Mouse (Mus musculus) T-cell, adult 2 months (primary cell): ENCODE measurements around the gene Rere.
A peak's percentile ranks its signal among the peaks of the same experiment; 100 is the strongest.

Experiments
- DNase-seq: peaks from one replicate; pipeline ENCODE4 v3.0.0; 2022; ENCODE audit warnings: low spot score

Gene Rere

DNA sequence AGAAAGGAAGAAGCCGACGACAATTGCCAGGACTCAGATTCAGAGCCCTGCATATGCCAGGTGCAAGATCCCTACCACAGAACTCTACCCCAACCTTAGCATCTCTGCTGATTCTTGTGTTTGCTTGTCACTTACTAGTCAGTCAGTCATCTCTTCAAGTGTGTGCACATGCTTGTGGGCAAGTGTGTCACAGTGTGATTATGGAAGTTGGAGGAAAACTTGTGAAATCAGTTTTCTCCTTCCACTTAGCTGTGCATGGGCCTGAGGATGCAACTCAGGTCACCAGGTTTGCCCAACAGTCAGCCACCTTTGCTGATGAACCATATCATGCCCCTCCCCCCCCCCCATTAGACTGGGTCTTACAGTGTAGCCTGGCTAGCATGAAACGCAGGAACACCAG lies 103.5 kb downstream of the Rere start:
- no peak for DNase-seq

DNA sequence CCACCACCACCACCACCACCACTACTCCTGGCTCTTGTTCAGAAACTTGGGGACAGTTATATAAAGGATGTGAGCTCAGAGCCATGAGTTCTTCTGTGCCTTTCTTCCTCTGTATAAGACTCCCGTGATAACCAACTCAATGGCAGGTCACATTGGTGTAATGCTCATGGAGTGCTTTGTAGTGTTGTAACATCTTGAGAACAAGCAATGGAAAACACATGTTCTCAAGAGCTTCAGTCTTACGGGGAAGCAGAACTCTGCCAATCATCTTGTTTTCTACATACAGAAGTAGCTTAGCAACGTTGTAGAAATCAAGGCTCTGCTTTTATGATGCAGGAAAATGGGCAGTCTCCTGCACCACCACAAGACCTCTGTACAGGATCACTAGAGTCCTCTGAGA lies 107.1 kb downstream of the Rere start:
- DNase-seq = no peak

DNA sequence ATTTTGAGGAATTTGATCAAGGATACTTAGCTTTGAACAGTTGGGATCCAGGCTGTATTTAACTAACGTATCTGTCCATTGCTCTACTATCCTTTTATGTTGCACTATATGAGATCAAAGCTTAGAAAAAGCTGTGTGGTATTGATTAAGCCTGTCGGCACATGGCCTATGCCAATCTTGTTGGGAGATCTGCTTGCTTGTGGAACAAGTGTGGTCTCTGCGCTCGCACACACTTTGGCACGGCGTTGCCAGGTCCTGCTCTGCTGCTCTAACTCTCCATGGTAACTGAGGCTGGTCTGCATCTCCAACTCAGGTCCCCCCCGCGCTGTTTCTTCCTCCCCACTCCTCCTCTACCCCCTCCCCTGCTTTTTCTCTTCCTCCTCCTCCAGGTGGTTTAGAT lies 112.2 kb downstream of the Rere start:
- DNase-seq = no peak

DNA sequence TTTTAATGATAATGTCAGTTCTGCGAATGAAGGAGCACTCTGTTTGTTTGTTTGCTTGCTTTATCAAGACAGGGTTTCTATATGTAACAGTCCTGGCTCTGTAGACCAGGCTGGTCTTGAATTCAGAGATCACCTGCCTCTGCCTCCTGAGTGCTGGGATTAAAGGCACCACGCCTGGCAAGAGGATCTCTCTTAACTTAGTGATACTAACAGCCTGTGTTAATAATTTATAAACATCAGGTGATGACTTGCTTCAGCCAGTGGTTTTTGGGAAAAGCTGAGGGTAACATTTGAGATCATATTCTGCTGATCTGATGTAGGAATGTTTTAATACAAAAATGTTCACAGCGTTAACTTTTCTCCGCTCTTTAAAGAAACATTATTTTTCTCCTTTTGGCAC lies 112.6 kb downstream of the Rere start:
- no peak for DNase-seq

DNA sequence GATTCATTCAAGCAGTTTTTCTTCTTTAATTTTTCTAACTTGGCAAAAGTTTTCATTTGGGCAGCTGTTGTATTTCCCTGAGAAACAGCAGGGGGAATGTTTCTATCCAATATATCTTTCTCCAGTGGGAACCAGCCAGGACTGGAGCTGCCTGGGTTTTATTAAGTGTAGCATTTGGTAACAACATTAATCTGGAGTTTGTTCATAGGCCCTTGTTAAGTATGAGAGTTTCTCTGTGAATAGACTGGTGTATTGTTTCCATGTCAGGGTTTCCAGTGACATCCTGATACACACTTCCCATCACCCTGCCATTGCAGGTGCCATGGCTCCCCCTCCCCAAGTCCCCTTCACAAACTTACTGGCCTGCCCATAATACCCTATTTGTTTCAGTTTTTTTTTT lies 114.9 kb downstream of the Rere start:
- no peak for DNase-seq

DNA sequence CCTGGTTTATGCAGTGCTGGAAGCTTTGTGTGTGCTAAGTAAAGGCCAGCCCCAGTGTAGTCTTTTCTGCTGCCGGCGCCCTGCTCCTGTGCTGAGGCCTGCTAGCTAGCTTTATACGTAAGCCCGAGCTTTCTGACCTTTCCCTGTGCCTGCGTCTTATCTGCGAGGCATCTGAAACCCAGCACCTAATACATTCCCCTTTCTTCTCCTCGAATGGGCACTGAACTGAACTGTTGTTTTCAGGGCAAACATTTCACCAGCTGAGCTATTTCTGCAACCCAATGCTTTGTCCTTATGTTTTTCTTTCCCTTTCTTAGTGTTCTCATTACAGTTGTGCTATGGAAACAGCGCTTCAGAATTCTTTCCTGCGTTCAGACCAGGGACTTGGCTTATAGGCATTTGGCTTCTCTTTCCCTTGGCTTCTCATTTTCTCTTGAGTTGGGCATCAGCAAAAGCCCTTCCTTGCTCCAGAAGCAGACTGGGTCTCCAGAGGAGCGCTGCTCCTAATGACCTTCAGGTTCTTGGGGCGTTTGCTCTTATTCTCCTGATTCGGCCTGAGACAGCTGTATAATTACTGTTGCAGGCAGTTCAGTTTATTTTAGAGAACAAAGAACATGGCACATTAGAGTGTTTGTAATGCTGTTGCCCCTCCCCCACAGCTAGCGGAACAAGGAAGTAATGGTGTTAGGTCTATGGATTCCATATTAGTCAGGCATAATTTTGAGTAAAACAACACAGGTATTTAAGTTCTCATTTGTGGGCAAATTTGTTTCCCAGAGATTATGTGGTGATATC lies 115.6 kb downstream of the Rere start:
- DNase-seq = no peak

DNA sequence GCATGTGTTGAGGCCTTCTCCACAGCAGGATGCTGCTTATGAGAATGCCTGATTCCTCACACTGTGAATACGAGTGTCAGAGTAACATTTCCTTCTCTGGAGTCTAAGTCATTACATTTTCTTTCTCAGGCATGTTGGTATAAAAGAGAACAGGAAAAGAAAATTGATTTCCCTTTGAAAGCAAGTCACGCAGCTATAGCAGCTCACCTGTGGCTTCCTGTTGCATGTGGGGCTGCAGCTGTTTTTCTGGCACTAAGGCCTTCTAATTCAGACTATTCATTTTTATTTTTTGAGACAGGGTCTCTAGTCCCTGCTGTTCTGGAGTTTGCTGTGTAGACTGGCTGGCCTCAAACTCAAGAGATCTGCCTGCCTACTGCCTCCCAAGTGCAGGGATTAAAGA lies 117.6 kb downstream of the Rere start:
- peak; percentile 29 for DNase-seq

DNA sequence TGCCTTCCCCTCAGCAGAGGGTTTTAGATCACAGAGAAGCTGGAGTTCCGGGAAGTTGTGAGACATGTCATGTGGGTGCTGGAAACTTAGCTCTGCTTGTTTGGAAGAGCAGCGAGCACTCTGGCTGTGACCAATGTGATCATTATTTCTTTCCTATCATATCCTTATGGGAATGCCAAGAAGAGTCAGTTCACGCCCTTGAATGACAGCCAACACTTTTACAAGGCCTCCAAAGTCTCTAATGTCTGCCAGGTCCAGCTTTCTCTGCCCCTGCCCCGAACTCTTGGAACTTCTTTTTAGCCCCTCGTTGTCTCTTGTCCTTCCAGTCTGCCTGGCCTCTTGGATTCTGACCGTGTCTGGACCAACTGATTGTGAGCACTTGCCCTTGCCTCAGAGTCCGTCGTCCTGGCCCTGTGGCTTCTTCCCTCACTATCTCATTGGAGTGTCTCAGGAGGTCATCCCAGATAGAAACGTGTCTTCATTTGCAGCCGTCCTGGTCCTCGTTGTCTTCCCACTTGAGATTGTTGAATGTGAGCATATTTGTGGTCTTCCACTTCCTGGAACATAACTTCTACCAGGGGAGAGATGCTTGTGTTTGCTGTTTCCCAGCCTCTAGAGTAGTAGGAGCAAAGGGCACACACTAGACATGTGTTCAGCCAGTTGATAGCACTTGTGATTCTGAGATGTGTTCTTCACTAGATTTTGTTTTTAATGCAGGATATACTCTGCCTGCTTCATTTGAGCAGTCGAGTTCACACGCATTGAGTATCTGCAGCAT lies 120.6 kb downstream of the Rere start:
- DNase-seq = no peak

DNA sequence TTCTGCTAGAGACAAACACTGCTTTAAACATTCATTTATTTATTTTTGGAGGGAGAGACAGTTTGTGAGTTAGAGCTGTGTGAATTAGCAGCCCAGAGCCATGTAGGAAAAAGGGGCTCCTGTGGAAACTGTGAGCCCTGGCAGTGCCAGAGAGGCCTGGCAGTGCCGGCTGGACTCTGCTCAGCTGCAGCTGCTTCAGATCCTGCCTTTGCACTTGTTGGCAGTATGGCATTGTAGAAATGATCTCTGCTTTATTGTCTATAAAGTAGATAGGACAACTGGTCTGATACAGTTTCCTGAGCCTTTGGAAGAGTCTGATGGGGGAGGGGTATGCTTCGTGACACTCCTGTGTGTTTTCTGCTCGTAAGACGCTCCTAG lies 121.2 kb downstream of the Rere start:
- no peak for DNase-seq

DNA sequence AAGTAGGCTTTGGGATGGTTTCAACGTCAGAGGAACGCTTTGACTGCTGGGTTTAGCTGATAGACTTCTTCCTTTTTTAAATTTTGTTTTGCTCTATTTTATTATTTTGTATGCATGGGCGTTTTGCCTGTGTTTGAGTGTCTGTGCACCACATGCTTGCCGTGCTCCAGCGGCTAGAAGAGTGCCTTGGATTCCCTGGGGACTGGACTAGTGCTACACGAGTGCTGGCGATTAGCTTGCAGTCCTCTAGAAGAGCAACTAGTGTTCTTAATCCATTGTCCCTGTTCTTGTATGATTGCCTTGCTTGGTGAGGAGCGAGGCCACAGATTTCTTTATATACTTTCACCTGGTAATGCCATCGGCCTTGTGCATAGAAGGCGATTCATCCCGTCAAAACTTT lies 122.5 kb downstream of the Rere start:
- no peak for DNase-seq

DNA sequence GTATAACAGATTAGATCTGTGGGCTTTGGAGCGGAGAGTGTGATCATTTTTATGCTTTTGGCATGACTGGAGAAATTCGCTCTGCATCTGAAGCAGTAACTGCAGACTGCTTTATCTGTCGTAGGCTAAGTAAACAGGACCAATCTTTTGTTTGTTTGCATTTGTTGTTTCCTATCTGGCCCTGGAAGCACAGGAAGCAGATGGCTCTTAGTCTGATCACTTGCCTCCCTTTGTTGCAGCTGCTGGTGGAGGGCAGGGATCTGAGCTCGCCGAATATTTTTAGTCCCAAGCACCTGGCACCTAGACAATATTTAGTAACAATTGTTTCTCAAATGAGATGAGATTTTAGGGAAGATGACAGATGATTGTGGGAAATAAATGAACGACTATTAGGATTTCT lies 123.1 kb downstream of the Rere start:
- no peak for DNase-seq

DNA sequence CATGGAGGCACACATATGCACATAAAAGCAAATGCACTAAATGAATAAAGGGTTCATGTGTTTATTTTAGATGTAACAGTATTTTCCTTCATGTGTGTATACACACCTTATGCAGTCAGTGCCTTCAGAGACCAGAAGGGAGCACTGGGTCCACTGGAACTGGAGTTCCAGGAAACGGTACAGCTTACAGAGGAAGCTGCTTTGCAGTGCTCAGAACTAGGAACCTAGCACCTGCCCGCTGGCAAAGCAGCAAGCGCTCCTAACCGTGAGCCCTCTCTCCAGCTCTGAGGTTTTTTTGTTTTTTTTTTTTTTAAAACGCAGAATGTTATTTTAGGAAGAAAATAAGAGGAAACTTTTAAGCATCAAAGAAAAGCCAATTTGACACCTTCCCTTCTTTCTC lies 124.3 kb downstream of the Rere start:
- DNase-seq = no peak

DNA sequence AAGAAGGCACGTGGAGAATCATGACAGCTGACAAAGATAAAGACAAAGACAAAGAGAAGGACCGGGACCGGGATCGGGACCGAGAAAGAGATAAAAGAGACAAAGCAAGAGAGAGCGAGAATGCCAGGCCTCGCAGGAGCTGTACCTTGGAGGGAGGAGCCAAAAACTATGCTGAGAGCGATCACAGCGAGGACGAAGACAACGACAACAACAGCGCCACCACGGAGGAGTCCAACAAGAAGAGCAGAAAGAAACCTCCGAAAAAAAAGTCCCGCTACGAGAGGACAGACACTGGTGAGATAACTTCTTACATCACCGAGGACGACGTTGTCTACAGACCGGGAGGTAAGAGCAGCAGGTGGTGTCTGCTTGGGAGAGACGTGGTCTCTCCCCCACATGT lies 124.9 kb downstream of the Rere start:
- DNase-seq = no peak

DNA sequence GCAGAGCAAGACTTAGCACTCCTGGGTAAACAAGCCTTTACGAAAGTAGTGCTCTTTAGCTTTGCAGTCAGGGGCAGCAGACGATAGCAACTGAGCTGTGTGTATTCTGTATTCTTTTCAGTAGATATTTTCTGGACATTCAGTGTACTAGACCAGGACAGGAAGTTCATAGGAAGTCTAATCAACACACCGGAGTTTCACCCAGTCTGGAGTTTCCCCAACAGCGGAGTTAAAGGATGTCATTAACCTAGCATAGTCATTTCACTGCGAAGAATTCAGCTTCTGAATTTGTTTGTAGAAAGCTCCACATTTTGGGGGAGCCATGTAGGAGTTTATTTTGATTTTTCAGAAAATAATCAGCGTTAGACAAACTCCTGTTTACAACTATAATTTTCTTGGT lies 125.4 kb downstream of the Rere start:
- no peak for DNase-seq

DNA sequence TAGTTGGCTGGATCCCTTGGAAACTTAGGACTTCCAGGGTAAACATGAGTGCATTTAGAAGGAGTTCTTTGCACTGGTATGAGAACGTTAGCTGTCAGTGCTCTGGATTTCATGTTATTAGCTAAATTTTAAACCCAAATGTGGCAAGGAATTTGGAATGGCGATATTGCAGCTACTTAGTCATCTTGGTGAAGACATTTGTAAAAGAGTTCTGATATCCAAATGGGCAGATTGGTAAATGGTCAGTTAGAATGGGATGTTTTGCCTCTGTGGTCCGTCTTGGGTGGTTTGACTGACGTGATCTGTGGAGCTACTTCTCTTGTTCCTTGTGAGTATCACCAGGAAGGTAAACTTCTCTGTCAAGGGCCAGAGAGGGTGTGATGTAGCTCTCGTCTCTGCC lies 132.8 kb downstream of the Rere start:
- no peak for DNase-seq

DNA sequence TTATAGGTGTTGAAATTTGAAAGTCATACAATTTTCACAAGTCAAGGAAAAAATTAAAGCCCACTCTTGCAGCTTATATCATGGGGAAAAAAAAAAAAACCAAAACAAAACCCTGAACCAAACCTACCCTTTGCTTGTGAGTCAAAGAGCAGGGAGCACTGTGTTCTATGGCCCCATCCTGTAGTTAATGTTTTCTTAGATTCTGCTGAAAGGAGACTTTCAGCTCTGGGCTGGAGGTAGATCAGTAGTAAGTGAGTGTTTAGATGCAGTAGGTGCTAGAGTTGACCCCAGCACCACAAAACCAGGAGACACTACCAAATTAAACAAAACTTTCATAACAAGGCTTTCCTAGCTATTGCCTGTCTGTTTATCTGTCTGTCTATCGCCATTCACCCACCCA lies 133.3 kb downstream of the Rere start:
- DNase-seq = no peak

DNA sequence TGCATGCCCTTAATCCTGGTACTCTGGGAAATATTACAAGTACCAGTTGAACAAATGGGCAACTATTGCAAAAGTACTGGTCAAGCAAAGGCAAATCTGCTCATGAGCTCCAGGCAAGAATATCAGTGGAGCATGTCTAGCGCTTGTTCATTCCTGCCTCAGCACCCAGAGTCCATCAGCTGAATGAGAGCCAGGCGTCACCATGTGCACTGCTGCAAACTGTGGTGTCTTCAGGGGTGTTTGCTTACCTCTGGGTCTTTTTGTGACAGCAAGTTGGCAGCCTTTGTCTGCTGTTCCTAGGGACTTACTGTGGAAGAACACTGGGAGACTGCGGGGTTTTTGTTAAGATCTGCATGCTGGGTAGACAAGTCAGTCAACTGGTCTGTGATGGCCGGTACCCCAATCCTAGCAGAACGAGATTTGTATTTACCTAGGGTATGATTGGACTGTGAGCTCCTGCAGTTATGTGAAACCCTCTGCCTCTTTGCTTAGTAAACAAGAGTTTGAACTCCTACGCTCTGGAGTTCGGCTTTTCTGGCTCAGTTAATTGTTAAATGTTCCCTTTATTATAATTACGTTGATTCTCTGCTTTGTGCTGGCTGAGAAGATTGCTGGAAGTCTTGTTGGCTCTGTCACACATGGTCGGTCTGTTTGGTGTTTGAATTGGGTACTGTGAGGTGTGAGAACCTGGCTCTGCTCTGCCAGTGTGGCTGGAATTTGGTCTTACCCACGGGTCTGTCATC lies 134.0 kb downstream of the Rere start:
- no peak for DNase-seq

DNA sequence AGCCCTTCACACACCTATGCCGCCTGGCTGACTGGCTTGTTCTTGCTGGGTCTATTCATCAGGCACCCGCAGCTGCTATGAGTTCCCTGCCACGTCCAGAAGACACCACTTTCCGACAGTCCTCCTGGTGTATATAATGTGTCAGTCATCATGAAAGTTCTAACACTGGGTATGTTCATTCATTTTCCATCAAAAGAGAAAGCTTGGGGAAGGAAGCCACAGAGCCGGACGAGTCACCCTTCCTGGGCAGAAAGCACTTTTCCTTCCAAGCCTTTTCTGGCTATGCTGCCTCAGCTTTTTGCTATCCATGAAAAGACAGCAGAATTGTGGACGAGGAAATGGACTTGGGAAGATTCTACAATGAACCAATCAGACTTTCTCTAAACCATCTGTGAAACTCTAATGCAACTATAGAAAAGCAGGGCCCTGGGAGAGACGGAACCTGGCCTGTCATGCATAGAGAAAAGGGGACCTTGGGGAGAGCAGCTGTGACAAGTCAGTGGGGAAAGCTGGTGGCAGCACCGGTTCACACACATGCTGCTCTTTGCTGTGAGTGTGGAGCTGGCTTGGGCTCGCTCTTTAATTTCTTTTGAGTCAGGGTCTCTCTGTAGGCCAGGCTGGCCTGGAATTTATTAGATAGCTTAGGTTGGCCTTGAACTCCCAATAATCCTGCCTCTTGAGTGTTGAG lies 139.3 kb downstream of the Rere start:
- DNase-seq = no peak

DNA sequence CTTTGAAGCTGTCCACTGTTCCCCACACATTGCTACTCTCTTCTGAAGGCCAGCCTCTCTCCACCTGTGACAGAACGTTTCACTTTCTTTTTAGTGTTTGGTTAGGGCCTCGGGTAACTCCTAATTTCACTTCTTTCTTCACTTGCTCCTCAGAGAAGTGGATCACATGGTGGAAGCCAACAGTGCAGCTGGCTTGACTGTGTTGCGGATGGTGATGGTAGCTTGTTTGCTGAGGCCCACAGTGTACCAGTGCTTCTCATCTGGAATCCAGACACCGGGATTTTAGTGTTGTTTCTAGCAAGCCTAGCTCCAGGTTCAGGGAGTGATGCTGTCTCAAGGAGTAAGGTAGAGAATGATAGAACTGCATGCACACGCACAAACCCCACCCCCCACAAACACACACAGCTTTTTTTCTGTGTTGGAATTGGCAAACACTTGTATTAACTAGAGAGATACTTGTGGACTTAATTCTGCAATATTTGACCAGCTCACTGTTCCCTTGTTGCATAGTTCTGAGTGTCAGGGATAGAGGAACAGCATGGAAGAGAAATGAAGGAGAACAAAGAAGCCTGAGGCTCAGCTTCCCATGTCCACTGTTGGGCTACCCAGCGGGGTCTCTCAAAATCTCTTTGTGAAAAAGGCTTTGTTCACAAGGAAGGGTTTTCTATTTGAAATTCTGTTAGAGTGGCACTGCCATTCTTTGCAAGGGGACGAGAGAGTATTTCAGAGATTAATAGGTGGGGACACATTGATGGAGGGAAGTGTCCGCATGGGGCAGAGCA lies 144.8 kb downstream of the Rere start:
- peak; percentile 21 for DNase-seq

DNA sequence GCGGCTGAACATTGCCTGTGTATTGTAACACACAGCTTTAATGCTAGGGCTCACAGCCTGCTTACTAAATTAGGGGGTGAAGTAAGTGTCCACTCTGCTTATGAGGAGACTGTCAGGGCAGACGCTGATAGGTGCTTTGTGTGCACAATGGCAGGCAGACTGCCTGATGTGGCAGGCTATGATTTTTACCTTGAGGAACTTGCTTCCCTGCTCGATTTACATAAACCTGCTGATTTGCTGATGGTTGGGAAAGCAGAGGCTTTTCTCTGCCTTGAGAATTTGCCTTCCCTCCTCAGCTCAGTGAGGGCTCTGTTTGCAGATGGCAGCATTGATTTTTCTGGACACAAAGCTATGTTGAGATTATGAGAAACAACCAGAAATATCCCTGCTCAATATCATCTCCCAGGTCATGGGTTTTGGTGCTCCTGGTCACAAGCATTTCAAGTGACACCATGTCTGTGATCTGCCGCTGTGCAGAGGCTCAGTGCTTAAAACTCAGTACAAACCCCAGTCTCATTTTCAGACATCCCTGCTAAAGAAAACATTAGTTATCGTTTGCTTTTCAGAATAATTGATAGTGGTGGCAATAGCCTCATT lies 145.5 kb downstream of the Rere start:
- DNase-seq = no peak

DNA sequence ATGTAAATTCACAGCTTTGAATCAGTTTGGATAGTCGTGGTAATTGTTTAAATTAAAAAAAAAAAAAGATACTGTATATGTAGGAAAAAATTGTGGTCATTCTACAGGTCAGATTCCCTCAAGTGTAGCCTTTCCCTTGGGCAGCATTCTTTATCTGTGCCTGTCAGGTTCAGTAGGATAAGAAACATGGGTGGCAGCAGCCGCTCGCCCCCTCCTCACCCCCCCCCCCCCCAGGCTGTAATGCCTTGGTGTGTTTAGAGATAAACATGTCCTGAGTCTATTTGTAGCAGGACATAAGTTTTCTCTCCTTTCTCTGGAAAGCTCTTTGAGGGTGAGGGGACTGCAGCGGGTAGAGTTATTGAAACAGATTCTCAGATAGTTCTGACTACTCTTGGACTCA lies 147.3 kb downstream of the Rere start:
- no peak for DNase-seq
